Mouse (Mus musculus): ENCODE data around the gene Hecw2. TPM values are rescaled to one million over a fixed set of nuclear protein-coding genes. Genes with fewer than 3 reads are reported as not detected.
A peak's percentile ranks its signal among the peaks of the same experiment; 100 is the strongest.

The Hecw2 gene
- polyA plus RNA-seq, 1 experiment from 2014 or later: 1.2 TPM

DNA sequence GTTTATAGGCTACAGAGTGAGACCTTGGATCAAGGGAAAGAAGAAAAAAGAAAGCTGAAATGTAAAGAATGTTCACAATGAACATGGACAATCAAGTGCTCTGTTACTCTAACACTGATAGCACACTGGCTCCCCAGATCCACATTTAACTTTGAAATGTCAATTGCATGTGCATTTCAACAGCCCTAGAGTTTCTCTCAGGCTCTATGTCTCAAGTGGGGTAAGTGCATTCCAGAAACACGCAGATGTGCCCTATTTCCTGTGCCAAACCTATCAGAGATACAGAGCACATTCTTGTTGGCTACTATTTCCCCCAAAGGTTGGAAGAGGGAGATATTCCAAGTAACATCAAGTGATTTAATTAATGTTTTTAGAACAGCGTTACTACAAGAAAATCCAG, 192.9 kb downstream of the Hecw2 start:
- WGBS: 81% methylated on average over 2 of the region's 2 CpGs
- no peak overlapping the region for H3K9ac ChIP-seq (ENCODE audit: low read length)
- no peaks in the 10 kb centered on the region for H3K9me3 ChIP-seq (ENCODE audit: control insufficient read depth, low read length)
- H3K4me2 ChIP-seq (replicated peaks; ENCODE audit: low read depth): no peak overlapping the region
- no peak for ATAC-seq (ENCODE audit: low FRiP score, low TSS enrichment)
- DNase-seq (ENCODE audit: low spot score): no peak
- no peak overlapping the region for H3K4me3 ChIP-seq (ENCODE audit: low read depth, low read length)
- H3K4me1 ChIP-seq (replicated peaks; ENCODE audit: control insufficient read depth, insufficient read depth): no peaks in the 10 kb centered on the region
- H3K27ac ChIP-seq (replicated peaks): no peak overlapping the region
- no peaks in the 10 kb centered on the region for H3K27me3 ChIP-seq (ENCODE audit: control insufficient read depth, insufficient read depth, low read length)
- TF ChIP-seq EP300 (optimal IDR thresholded peaks at IDR 0.05) (no peak), CTCF (IDR thresholded peaks at IDR 0.05; ENCODE audit: low read depth) (no peak)
- no peaks in the 10 kb centered on the region for H3K36me3 ChIP-seq (ENCODE audit: control insufficient read depth, insufficient read depth, low read length)

DNA sequence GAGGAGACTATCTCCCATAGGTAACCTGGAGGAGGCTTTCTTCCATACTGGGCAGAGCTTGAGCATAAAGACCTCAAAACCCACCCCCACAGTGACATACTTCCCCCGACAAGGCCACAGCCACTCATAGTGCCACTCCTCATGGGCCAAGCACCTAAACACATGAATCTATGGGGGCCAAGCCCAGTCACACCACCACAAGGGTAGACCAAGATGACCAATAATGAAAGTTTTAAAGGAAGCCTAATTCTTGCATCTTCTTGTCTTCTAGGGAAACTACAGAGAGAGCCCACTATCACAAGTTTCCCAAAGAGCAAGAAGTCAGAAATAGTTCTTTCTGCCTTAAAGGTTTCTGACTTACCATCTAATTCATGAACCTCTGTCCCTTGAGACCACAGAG, 197.7 kb downstream of the Hecw2 start:
- Histone ChIP-seq H3K36me3 (ENCODE audit: control insufficient read depth, insufficient read depth, low read length) (no peaks in the 10 kb centered on the region), H3K4me2 (replicated peaks; ENCODE audit: low read depth) (no peak overlapping the region), H3K4me3 (ENCODE audit: low read depth, low read length) (no peak overlapping the region), H3K9ac (ENCODE audit: low read length) (no peak overlapping the region), H3K27ac (replicated peaks) (no peak overlapping the region), H3K9me3 (ENCODE audit: control insufficient read depth, low read length) (no peaks in the 10 kb centered on the region), H3K27me3 (ENCODE audit: control insufficient read depth, insufficient read depth, low read length) (no peaks in the 10 kb centered on the region), H3K4me1 (replicated peaks; ENCODE audit: control insufficient read depth, insufficient read depth) (no peaks in the 10 kb centered on the region)
- no peak for ATAC-seq (ENCODE audit: low FRiP score, low TSS enrichment)
- DNase-seq (ENCODE audit: low spot score): no peak
- 88% methylated on average over 1 of the region's 1 CpGs for WGBS
- no peak for TF ChIP-seq CTCF (IDR thresholded peaks at IDR 0.05; ENCODE audit: low read depth)
- no peak for TF ChIP-seq EP300 (optimal IDR thresholded peaks at IDR 0.05)

DNA sequence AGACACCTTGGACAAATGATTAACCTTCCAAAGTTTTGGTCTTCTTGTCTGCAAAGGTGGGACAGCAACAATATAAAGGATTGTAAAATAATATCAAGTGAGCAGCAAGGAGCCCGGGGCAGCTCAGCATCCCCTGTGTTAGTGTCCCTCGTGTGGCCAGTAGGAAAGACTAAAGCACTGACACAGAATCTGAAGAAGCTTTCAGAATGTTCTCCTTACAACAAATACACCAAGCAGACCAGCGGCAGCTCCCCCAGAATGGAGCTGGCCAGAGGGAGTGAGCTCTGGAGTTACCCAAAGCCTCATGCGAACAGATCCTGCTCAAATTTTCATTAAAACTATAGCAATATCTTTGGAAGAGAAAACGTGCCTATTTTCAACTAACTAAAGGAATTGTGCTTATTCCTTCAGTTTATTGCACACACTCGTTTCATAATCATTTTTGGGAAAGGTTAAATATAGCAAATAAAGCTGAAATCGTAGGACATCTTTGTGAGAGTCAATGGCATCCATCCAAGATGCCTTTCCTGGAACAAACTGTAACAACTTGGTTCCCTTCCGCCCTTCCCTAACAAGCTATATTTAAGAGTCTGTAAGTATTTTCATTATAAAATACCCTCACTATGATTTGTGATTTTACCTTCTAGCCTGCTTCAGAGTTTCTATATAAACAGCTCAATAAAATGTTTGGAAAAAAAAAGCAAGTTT, 208.6 kb downstream of the Hecw2 start:
- Histone ChIP-seq H3K4me3 (ENCODE audit: low read depth, low read length) (no peak overlapping the region), H3K4me1 (replicated peaks; ENCODE audit: control insufficient read depth, insufficient read depth) (no peaks in the 10 kb centered on the region), H3K27ac (replicated peaks) (0 out of 2 replicates have a peak overlapping the region, but pooled peaks have one; percentile 20), H3K9me3 (ENCODE audit: control insufficient read depth, low read length) (no peaks in the 10 kb centered on the region), H3K36me3 (ENCODE audit: control insufficient read depth, insufficient read depth, low read length) (no peaks in the 10 kb centered on the region), H3K9ac (ENCODE audit: low read length) (no peak overlapping the region), H3K4me2 (replicated peaks; ENCODE audit: low read depth) (no peak overlapping the region), H3K27me3 (ENCODE audit: control insufficient read depth, insufficient read depth, low read length) (no peaks in the 10 kb centered on the region)
- DNase-seq (ENCODE audit: low spot score) (no peak), ATAC-seq (ENCODE audit: low FRiP score, low TSS enrichment) (no peak)
- 50% methylated on average over 8 of the region's 8 CpGs for WGBS
- TF ChIP-seq CTCF (IDR thresholded peaks at IDR 0.05; ENCODE audit: low read depth) (no peak; the same call in 1 of the 2 replicates), EP300 (optimal IDR thresholded peaks at IDR 0.05) (no peak)

DNA sequence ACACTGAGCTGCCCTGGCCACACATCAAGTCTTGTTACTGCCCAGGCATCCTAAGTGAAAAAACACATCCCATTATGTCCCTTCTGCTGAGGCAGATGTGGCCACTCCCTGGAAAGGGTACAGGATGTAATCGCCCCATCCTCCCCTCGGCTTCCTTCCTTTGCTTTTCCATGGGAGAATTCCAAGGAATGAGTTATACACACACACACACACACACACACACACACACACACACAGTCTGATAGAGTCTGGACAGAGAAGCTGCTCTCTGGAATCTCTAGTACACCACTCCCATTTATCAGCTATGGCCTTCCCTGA, 216.5 kb downstream of the Hecw2 start:
- no peak overlapping the region for H3K4me3 ChIP-seq (ENCODE audit: low read depth, low read length)
- H3K36me3 ChIP-seq (ENCODE audit: control insufficient read depth, insufficient read depth, low read length): no peaks in the 10 kb centered on the region
- ATAC-seq (ENCODE audit: low FRiP score, low TSS enrichment) (0 out of 2 replicates have a peak, but pooled peaks have one; percentile 32), DNase-seq (ENCODE audit: low spot score) (no peak)
- H3K9me3 ChIP-seq (ENCODE audit: control insufficient read depth, low read length): no peaks in the 10 kb centered on the region
- WGBS: 76% methylated on average over 2 of the region's 2 CpGs
- no peak overlapping the region for H3K9ac ChIP-seq (ENCODE audit: low read length)
- H3K27ac ChIP-seq (replicated peaks): no peak overlapping the region; the same call in 1 of the 2 replicates
- no peaks in the 10 kb centered on the region for H3K4me1 ChIP-seq (replicated peaks; ENCODE audit: control insufficient read depth, insufficient read depth)
- H3K4me2 ChIP-seq (replicated peaks; ENCODE audit: low read depth): no peak overlapping the region
- H3K27me3 ChIP-seq (ENCODE audit: control insufficient read depth, insufficient read depth, low read length): no peaks in the 10 kb centered on the region
- TF ChIP-seq EP300 (optimal IDR thresholded peaks at IDR 0.05): no peak
- no peak for TF ChIP-seq CTCF (IDR thresholded peaks at IDR 0.05; ENCODE audit: low read depth)

DNA sequence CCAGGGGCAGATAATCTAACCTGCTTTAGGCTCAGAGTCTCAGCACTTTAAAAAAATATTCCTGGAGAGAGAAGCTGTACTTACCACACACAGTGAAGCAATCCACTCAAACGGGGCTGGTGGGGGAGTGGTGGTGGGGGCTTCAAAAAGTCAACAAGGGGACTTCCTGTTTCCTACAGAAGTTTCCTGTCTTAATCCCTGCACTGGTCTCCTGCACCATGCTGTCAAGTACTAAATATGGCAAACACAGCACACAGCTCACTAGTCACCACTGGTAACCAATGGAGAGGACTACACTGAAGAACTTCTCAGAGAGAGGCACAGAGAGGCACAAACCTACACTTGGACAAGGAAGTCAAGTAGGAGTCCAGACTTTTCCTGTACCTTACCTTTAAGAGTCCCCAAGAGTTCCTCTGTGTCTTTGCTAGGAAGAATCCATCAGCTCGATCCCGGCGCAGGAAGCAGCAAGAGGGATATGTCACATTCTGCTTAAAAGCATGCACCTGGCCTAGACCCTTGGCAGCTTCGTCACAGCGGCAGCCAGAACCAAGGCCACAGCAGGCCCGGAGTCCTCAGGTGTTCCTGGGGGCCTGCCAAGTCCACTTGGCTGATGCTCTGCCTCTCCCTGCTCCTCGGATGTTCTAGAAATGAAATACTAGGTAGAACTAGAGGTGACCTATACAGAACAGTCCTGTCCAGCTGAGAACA, 217.0 kb downstream of the Hecw2 start:
- no peak overlapping the region for H3K4me3 ChIP-seq (ENCODE audit: low read depth, low read length)
- 52% methylated on average over 8 of the region's 8 CpGs for WGBS
- no peaks in the 10 kb centered on the region for H3K4me1 ChIP-seq (replicated peaks; ENCODE audit: control insufficient read depth, insufficient read depth)
- no peaks in the 10 kb centered on the region for H3K36me3 ChIP-seq (ENCODE audit: control insufficient read depth, insufficient read depth, low read length)
- no peaks in the 10 kb centered on the region for H3K9me3 ChIP-seq (ENCODE audit: control insufficient read depth, low read length)
- no peak overlapping the region for H3K4me2 ChIP-seq (replicated peaks; ENCODE audit: low read depth)
- DNase-seq (ENCODE audit: low spot score) (no peak), ATAC-seq (ENCODE audit: low FRiP score, low TSS enrichment) (0 out of 2 replicates have a peak, but pooled peaks have one; percentile 6)
- no peak overlapping the region for H3K9ac ChIP-seq (ENCODE audit: low read length)
- TF ChIP-seq CTCF (IDR thresholded peaks at IDR 0.05; ENCODE audit: low read depth): no peak
- TF ChIP-seq EP300 (optimal IDR thresholded peaks at IDR 0.05): no peak
- H3K27ac ChIP-seq (replicated peaks): peak overlapping the region; percentile 56; the same call in 1 of the 2 replicates
- no peaks in the 10 kb centered on the region for H3K27me3 ChIP-seq (ENCODE audit: control insufficient read depth, insufficient read depth, low read length)

DNA sequence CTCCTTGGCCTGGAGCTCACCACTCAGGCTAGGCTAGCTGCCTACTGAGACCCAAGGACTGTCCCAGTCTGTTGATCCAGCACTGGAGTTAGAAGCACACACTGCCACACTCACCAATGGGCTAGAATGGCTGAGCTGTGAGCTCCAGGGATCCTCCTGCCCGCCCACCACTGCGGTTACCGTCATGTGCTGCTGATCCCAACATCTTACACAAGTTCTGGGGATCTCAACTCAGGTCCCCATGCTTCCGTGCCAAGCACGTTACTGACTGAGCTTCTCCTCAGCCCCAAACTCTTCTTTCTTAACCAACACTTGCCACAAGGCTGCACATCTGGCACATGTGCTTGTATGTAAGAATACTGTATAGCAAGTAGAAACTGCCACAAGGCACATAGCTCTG, 218.2 kb downstream of the Hecw2 start:
- H3K27ac ChIP-seq (replicated peaks): no peak overlapping the region
- no peak overlapping the region for H3K4me3 ChIP-seq (ENCODE audit: low read depth, low read length)
- TF ChIP-seq CTCF (IDR thresholded peaks at IDR 0.05; ENCODE audit: low read depth) (no peak), EP300 (optimal IDR thresholded peaks at IDR 0.05) (no peak)
- no peak overlapping the region for H3K4me2 ChIP-seq (replicated peaks; ENCODE audit: low read depth)
- ATAC-seq (ENCODE audit: low FRiP score, low TSS enrichment) (no peak), DNase-seq (ENCODE audit: low spot score) (no peak)
- H3K9ac ChIP-seq (ENCODE audit: low read length): no peak overlapping the region
- WGBS: 87% methylated on average over 5 of the region's 5 CpGs
- no peaks in the 10 kb centered on the region for H3K4me1 ChIP-seq (replicated peaks; ENCODE audit: control insufficient read depth, insufficient read depth)
- H3K36me3 ChIP-seq (ENCODE audit: control insufficient read depth, insufficient read depth, low read length): no peaks in the 10 kb centered on the region
- no peaks in the 10 kb centered on the region for H3K27me3 ChIP-seq (ENCODE audit: control insufficient read depth, insufficient read depth, low read length)
- H3K9me3 ChIP-seq (ENCODE audit: control insufficient read depth, low read length): no peaks in the 10 kb centered on the region
